Mouse (Mus musculus) liver, embryonic 16.5 days (tissue): Measurements from ENCODE around the gene Cysltr2. TPM values are rescaled to one million over a fixed set of nuclear protein-coding genes. Genes with fewer than 3 reads are reported as not detected.

Experiments used
- ATAC-seq: fragments of 200-750 bp; cut with Nextera tagmentation; 2 replicates; pipeline ENCODE4 v1.8.0; 2017; ENCODE audit warnings: low read depth, mild to moderate bottlenecking, moderate number of reproducible peaks, moderate library complexity
- H3K27ac ChIP-seq: fragments of 300-500 bp; sonication (generic); 2 replicates; pipeline ENCODE4 v1.5.1; 2014; ENCODE audit warnings: mild to moderate bottlenecking, low read length
- H3K27me3 ChIP-seq: fragments of 300-500 bp; sonication (generic); 2 replicates; pipeline ENCODE4 v1.6.1; 2014; ENCODE audit warnings: low read depth, low read length, mixed read lengths; ENCODE audit not compliant: control insufficient read depth, insufficient read depth
- H3K36me3 ChIP-seq: fragments of 300-500 bp; sonication (generic); 2 replicates; pipeline ENCODE4 v1.6.1; 2014; ENCODE audit warnings: mild to moderate bottlenecking; ENCODE audit not compliant: control insufficient read depth, insufficient read depth
- H3K4me1 ChIP-seq: fragments of 300-500 bp; sonication (generic); 2 replicates; pipeline ENCODE4 v1.6.1; 2014; ENCODE audit warnings: low read depth, low read length, mixed read lengths; ENCODE audit not compliant: control insufficient read depth
- H3K4me2 ChIP-seq: fragments of 300-500 bp; sonication (generic); 2 replicates; pipeline ENCODE4 v1.6.1; 2014; ENCODE audit warnings: low read depth, low read length, mixed read lengths
- H3K4me3 ChIP-seq: fragments of 300-500 bp; sonication (generic); 2 replicates; pipeline ENCODE4 v1.5.1; 2014; ENCODE audit warnings: low read depth, mild to moderate bottlenecking, low read length
- H3K9ac ChIP-seq: fragments of 300-500 bp; sonication (generic); 2 replicates; pipeline ENCODE4 v1.6.1; 2014; ENCODE audit warnings: low read depth, low read length
- H3K9me3 ChIP-seq: fragments of 300-500 bp; sonication (generic); replicated peaks from 2 replicates; pipeline ENCODE4 v1.6.1; 2016; ENCODE audit warnings: low read length; ENCODE audit not compliant: control insufficient read depth
- WGBS: fragments of 180-500 bp; shearing (Covaris S2); extraction: QIAGEN DNeasy Blood & Tissue Kit; methylation state at CpG from one replicate; pipeline ENCODE4 v1.1.7; 2014; ENCODE audit not compliant: insufficient replicate concordance; 5-methylcytosine and 5-hydroxymethylcytosine counted together
- polyA plus RNA-seq: library from polyadenylated mRNA; unstranded; fragments of >200 nt; fragmentation: Nextera tagmentation; extraction: Ambion mirVana; gene quantifications from 2 replicates; pipeline ENCODE4 v1.2.1, GENCODE M21; 2015

Gene Cysltr2
- polyA plus RNA-seq, 1 experiment from 2014 or later = 0.26 TPM

DNA sequence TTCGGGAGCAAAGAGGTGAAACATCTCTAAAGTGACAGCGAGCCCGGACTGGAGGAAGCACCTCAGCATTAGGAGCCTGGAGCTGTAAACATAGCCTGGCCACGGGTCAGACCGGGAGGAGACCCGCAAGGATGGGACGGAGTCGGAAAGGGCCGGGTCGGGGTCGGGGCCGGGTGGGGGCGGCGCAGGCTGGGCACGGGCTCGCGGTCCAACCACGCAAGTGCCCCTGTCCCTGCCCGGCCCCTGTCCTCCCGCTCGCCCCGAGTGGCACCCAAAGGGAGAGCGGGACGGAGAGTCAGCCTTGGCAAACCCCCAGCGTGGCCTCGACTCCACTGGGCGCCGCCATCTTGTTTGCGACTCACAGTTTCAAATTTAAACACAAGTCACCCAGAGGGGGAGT lies 68.8 kb downstream of the Cysltr2 start:
- Histone ChIP-seq H3K9me3 (no peaks in the 10 kb centered on the region), H3K4me2 (no peak overlapping the region), H3K36me3 (no peaks in the 10 kb centered on the region), H3K4me3 (no peak overlapping the region), H3K27ac (no peak overlapping the region), H3K4me1 (no peaks in the 10 kb centered on the region), H3K9ac (no peak overlapping the region), H3K27me3 (no peaks in the 10 kb centered on the region)
- 82% methylated on average over 28 of the region's 29 CpGs for WGBS
- no peak for ATAC-seq

DNA sequence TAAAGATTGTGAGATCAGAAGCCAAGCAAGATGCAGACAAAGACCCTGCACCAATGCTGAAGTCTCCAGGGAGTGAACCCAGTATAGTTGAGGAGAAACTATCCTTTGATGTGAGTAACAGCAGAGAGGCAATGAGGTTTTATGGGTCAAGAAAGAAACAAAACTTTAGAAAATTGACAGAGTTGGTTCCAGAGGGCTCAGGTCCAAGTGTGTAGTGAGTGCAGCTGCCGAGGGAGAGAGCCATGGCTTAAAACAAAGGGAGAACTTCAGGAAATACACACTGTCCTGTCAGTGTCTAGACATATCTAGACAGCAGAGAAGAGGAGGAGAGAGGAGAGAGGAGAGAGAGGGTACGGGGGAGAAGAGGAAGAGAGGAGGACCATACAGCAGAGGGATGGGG lies 72.8 kb downstream of the Cysltr2 start:
- Histone ChIP-seq H3K9ac (no peak overlapping the region), H3K27ac (no peak overlapping the region), H3K4me1 (no peaks in the 10 kb centered on the region), H3K36me3 (no peaks in the 10 kb centered on the region), H3K27me3 (no peaks in the 10 kb centered on the region), H3K4me3 (no peak overlapping the region), H3K4me2 (no peak overlapping the region), H3K9me3 (no peaks in the 10 kb centered on the region)
- WGBS = 54% methylated on average over 2 of the region's 2 CpGs
- no peak for ATAC-seq

Other genes with a start within 250 kb of the Cysltr2 start
- gene Rcbtb2, start 73.9 kb upstream of the Cysltr2 start, polyA plus RNA-seq = 19.5 and 21.4 TPM in 2 replicates
- 5.9 TPM in 2 replicates for gene Lpar6, start 188.8 kb upstream of the Cysltr2 start, polyA plus RNA-seq